Mouse (Mus musculus) left cerebral cortex, adult 2 months (tissue): ENCODE results near the gene Kcnk12. TPM values are rescaled to one million over a fixed set of nuclear protein-coding genes. Genes with fewer than 3 reads are reported as not detected.

Experiments
- DNase-seq, 2 experiments: peaks; one replicate each; pipeline ENCODE4 v3.0.0; 2021 to 2022; ENCODE audit warnings: low spot score in 2 of 2, mixed read lengths in 1 of 2; ENCODE audit errors: extremely low spot score in 1 of 2
- H3K27ac ChIP-seq: fragments of 200-600 bp; 2 replicates; pipeline ENCODE4 v1.8.1; 2022
- H3K4me3 ChIP-seq: fragments of 200-600 bp; 2 replicates; pipeline ENCODE4 v1.8.1; 2022
- CTCF ChIP-seq: fragments of 200-600 bp; IDR thresholded peaks from 2 replicates; pipeline ENCODE4 v1.8.1; 2022; ENCODE audit warnings: antibody characterized with exemption, mild to moderate bottlenecking, moderate library complexity
- intact Hi-C: fragments of 180-260 bp; cut with DNase I; formaldehyde crosslinking; loops from one replicate; pipeline ENCODE4 v1.15.1; 2025
- total RNA-seq, 2 experiments: library from RNA; stranded (reverse); gene quantifications; 2 replicates each; pipeline ENCODE4 v1.2.3; 2021

Gene Kcnk12
- total RNA-seq, 2 experiments from 2014 or later, result 31.2 to 32.9 TPM

GRCm38 (mm10) chr17:87798423-87798941 lies 688 bp upstream of the Kcnk12 start:
- H3K27ac ChIP-seq, result peak overlapping the region; percentile 88
- no peak for TF ChIP-seq CTCF
- DNase-seq, result peak; percentile 52 to 60
- H3K4me3 ChIP-seq, result peak overlapping the region; percentile 75
- intact Hi-C loops, result loop anchor here (5.0 kb wide), 2 partner anchors 79 to 126 kb away; partner anchors contain the start of gene Msh2

GRCm38 (mm10) chr17:87796881-87797416 lies 845 bp downstream of the Kcnk12 start:
- intact Hi-C loops, result loop anchor here (2.0 to 5.0 kb wide), 4 partner anchors 52 to 125 kb away; partner anchors contain the start of gene Msh2
- H3K4me3 ChIP-seq, result peak overlapping the region; percentile 75
- DNase-seq, result peak; percentile 57 to 59
- no peak for TF ChIP-seq CTCF
- peak overlapping the region; percentile 88 for H3K27ac ChIP-seq

DNA sequence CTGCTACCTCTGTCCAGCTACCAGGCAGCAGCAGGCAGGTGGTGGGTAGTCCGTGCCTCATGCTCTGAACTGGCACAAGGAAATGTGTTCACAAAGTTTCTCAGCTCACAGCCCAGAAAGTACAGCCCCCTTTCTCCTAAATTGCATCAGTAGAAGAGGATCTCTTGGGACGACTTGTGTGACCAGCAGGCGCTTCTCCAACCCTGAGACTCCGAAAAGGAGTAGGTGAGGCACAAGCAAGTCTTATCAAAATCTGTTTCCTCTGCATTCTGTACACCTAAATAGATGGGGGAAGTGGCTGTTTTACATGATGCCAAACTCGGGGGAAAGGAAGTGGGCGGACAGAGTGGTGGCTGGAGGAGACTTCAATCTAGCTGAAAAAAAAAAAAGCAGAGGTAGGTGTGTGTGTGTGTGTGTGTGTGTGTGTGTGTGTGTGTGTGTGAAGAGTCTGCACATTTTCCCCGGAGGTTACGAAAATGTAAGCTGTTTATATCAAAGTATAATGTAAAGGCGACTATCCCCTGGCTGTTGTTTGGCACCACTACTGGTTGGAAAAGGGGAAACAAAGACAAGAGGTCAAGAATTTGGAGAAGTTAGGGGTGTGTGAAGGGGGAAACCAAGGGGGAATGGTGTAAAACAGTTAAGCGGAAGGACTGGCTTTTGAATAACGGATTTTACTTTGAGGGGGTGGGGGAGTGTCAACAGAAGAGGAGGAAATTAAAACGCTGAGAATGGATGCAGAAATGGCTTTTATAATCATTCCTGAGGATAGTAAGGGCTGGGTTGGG lies 1.7 kb downstream of the Kcnk12 start:
- Histone ChIP-seq H3K4me3 (peak overlapping the region; percentile 75), H3K27ac (peak overlapping the region; percentile 88; the same call in 1 of the 2 replicates)
- DNase-seq, result no peak
- intact Hi-C loops, result loop anchor here (2.0 to 5.0 kb wide), 4 partner anchors 51 to 124 kb away; partner anchors contain the start of gene Msh2
- no peak for TF ChIP-seq CTCF

GRCm38 (mm10) chr17:87794801-87795200 lies 3.0 kb downstream of the Kcnk12 start:
- no peak for DNase-seq
- Histone ChIP-seq H3K27ac (no peak overlapping the region; the same call in 1 of the 2 replicates), H3K4me3 (peak overlapping the region; percentile 75)
- TF ChIP-seq CTCF, result no peak
- intact Hi-C loops, result loop anchor here (5.0 kb wide), 2 partner anchors 82 to 122 kb away; partner anchors contain the start of gene Msh2

- H3K27ac ChIP-seq, result no peak overlapping the region
- no peak for DNase-seq
Observed at GRCm38 (mm10) chr17:87793331-87793730, 4.5 kb downstream of the Kcnk12 start.

DNA sequence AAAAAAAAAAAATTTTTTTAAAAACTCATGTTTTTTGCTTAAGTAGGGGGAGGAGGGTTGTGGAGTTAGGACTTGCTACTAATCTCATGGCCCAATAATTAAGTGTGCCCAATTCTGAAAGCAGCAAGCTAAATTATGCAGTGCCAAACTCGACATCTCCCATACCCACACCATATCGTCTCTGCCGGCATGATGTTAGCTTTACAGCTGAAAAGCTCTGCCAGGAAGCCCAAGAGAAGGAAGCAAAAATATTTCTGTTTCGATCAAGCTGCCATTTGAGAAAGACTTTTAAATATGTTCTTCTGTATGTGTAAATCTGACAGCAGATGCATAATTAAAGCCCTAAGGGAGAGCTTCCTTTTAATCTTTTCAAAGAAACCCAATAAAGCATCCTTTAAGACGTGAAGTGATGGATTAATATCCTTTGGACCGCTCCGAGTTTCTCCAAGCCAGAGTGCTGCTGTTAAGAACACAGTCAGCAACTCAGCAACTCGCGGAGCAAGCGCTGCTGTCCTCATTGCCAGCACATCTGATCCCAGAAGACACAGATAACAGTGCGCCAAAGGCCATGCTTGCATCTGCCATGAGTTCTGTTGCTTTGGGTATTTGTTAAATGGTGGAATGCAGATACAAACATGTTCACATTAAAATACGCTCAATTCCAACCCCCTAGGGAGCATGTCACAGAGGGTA lies 5.0 kb downstream of the Kcnk12 start:
- Histone ChIP-seq H3K4me3 (no peak overlapping the region), H3K27ac (no peak overlapping the region)
- no peak for TF ChIP-seq CTCF
- intact Hi-C loops, result no loop called here
- DNase-seq, result no peak

More at GRCm38 (mm10) chr17:87793331-87793730, 4.5 kb downstream of the Kcnk12 start:
- intact Hi-C loops, result no loop called here
- no peak for TF ChIP-seq CTCF
- H3K4me3 ChIP-seq, result no peak overlapping the region

GRCm38 (mm10) chr17:87791517-87792098 lies 6.2 kb downstream of the Kcnk12 start:
- no peak for TF ChIP-seq CTCF
- no peak for DNase-seq
- Histone ChIP-seq H3K27ac (no peak overlapping the region; the same call in 1 of the 2 replicates), H3K4me3 (no peak overlapping the region)
- intact Hi-C loops, result no loop called here

- intact Hi-C loops, result no loop called here
- DNase-seq, result no peak
- no peak for TF ChIP-seq CTCF
- Histone ChIP-seq H3K4me3 (no peak overlapping the region), H3K27ac (no peak overlapping the region)
Observed at GRCm38 (mm10) chr17:87790661-87791060, 7.1 kb downstream of the Kcnk12 start.

- no peak overlapping the region for H3K27ac ChIP-seq
- DNase-seq, result no peak
- H3K4me3 ChIP-seq, result no peak overlapping the region
- intact Hi-C loops, result no loop called here
- TF ChIP-seq CTCF, result no peak
Observed at GRCm38 (mm10) chr17:87788216-87788615, 9.6 kb downstream of the Kcnk12 start.

DNA sequence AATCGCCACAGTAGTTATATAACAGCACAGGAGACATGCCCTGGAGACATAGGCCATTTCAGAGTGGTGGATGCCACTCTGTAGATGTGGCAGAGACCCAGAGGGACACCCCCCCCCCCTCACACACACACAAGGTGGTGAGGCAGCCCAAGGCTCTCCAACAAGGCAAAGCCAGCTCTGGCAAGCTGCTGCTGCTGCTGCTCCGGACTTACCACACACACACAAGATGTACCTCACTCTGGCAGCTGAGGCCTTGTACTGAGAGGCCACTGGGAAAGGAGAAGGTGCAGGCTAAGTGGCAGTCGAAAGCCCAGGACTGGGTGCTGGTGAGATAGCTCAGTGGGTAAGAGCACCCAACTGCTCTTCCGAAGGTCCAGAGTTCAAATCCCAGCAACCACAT lies 10.1 kb downstream of the Kcnk12 start:
- Histone ChIP-seq H3K27ac (no peak overlapping the region), H3K4me3 (no peak overlapping the region)
- DNase-seq, result peak in 1 of 2 experiments; percentile 1
- no peak for TF ChIP-seq CTCF
- intact Hi-C loops, result no loop called here

DNA sequence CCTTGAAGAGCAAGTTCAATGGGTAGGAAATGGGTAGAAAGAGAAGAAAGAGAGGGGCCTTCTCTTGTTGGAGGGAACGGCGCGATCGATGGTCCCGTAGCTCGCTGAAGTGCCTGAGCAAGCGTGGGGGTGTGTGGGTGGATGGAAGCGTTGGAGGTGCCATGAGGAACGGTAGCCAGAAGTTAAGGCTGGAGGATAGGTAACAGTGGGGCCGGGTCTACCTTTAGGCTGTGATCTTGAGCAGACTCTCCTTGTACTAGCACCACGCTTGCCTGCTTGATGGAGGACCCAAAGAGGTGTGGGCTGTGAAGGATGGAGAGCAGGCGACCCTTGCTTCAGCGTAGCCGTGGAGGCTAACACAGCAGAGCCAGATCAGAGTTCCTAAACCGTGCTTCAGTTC lies 12.1 kb downstream of the Kcnk12 start:
- DNase-seq, result peak in 1 of 2 experiments; percentile 5
- intact Hi-C loops, result loop anchor here (2.0 kb wide), 1 partner anchor 41 kb away; no protein-coding TSS in a partner anchor
- no peak for TF ChIP-seq CTCF
- no peak overlapping the region for H3K27ac ChIP-seq
- no peak overlapping the region for H3K4me3 ChIP-seq
